Mouse (Mus musculus): ENCODE measurements around the gene Lcor. TPM values are rescaled to one million over a fixed set of nuclear protein-coding genes. Genes with fewer than 3 reads are reported as not detected.
A peak's percentile ranks its signal among the peaks of the same experiment; 100 is the strongest.

The Lcor gene
- polyA plus RNA-seq, 1 experiment from 2014 or later: 27.9 TPM

- Histone ChIP-seq H3K36me3 (no peaks in the 10 kb centered on the region), H3K4me2 (no peak overlapping the region), H3K4me3 (no peak overlapping the region), H3K9ac (no peak overlapping the region), H3K4me1 (replicated peaks) (no peaks in the 10 kb centered on the region), H3K27ac (no peak overlapping the region), H3K9me3 (no peaks in the 10 kb centered on the region), H3K27me3 (no peaks in the 10 kb centered on the region)
- 75% methylated on average over 7 of the region's 7 CpGs for WGBS
- no peak for ATAC-seq (ENCODE audit: low FRiP score)
Observed at GRCm38 (mm10) chr19:41449415-41450075, 32.9 kb upstream of the Lcor start.

DNA sequence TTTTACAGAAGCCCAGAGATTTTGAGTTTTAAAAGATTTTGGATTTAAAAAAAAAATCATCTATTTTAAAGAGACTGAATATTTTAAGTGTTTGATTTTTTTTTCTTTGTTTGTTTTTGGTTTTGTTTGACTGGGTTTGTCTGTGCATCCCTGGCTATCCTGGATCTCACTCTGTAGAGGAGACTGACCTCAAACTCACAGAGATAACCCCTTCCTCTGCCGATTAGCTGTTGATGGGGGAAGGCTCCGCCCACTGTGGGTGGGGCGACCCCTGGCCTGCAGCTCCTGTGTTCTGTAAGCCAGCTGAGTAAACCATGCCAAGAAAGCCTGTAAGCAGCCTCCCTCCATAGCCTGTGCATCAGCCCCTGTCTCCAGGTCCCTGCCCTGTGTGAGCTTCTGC is 30.3 kb upstream of the Lcor start:
- no peak overlapping the region for H3K27ac ChIP-seq
- WGBS: 30% methylated on average over 3 of the region's 3 CpGs
- H3K4me2 ChIP-seq: no peak overlapping the region
- H3K4me1 ChIP-seq (replicated peaks): no peaks in the 10 kb centered on the region
- no peaks in the 10 kb centered on the region for H3K27me3 ChIP-seq
- no peak for ATAC-seq (ENCODE audit: low FRiP score)
- no peaks in the 10 kb centered on the region for H3K9me3 ChIP-seq
- no peaks in the 10 kb centered on the region for H3K36me3 ChIP-seq
- H3K4me3 ChIP-seq: no peak overlapping the region
- no peak overlapping the region for H3K9ac ChIP-seq

DNA sequence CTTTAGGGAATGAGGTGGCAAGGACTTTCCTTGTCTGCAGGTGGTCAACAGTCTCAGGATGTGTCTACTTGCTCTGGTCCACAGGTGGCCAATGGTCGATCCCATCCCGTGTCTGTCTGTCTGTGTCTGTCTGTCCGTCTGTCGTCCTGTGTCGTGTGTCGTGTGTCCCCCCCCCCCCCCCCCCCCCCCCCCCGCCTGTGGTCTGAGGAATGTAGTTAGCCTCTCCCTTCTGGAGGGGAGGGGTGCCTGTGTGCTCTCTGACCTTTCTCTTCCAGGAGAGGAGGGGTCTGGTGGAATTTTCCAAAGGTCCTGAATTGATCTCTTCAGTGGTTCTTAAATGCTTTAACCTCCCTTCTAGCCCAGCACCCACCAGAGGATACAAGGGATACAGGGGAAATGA is 27.8 kb upstream of the Lcor start:
- no peak overlapping the region for H3K4me3 ChIP-seq
- H3K36me3 ChIP-seq: no peaks in the 10 kb centered on the region
- H3K4me1 ChIP-seq (replicated peaks): no peaks in the 10 kb centered on the region
- H3K9ac ChIP-seq: no peak overlapping the region
- WGBS: 78% methylated on average over 5 of the region's 7 CpGs
- H3K9me3 ChIP-seq: no peaks in the 10 kb centered on the region
- ATAC-seq (ENCODE audit: low FRiP score): no peak
- no peaks in the 10 kb centered on the region for H3K27me3 ChIP-seq
- no peak overlapping the region for H3K27ac ChIP-seq
- H3K4me2 ChIP-seq: no peak overlapping the region

DNA sequence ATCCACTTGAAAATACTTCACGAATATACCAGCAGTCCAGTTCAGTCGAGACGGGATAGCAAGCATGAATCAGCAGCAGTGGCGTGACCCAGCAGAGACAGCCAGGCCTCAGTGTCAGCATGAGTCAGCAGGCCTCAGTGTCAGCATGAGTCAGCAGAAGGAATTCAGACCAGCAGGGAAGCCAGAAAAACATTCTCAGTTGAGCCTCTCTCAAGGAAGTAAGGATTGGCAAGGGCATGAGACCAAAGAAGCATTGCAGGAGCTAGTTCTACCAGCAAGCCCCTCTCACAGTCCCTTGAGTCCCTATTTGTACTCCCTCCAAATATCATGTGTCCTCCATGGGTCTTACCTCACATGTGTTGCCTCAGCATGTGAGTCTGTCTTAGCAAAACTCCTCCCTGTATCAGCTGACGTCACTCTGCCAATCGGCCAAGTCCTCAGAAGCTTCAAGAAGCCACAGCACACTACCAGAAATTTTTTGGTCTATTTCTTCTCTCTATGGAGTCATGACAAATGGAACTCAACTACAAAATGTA is 27.3 kb upstream of the Lcor start:
- WGBS: 74% methylated on average over 6 of the region's 6 CpGs
- Histone ChIP-seq H3K27ac (no peak overlapping the region), H3K4me2 (no peak overlapping the region), H3K9me3 (no peaks in the 10 kb centered on the region), H3K4me1 (replicated peaks) (no peaks in the 10 kb centered on the region), H3K36me3 (no peaks in the 10 kb centered on the region), H3K27me3 (no peaks in the 10 kb centered on the region), H3K9ac (no peak overlapping the region), H3K4me3 (no peak overlapping the region)
- no peak for ATAC-seq (ENCODE audit: low FRiP score)

DNA sequence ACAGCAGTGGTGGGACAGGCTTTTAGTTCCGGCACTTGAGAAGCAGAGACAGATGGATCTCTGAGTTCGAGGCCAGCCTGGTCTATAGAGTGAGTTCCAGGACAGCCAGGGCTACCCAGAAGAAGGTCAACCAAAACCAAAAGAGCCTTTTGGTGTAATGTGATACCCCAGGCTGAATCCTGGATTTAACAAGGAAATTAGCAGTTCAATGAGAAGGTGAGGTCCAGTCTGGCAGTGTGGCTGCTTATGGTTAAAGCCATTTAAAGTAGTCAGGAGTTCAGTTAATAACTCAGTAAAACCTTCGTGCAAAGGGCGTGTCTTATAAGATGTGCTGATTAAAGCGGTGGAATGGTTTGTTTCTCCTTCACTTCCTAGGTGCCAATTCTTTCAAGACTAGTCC is 25.3 kb upstream of the Lcor start:
- no peak overlapping the region for H3K27ac ChIP-seq
- 86% methylated on average over 5 of the region's 5 CpGs for WGBS
- no peak overlapping the region for H3K9ac ChIP-seq
- H3K4me2 ChIP-seq: no peak overlapping the region
- no peaks in the 10 kb centered on the region for H3K36me3 ChIP-seq
- no peak for ATAC-seq (ENCODE audit: low FRiP score)
- no peaks in the 10 kb centered on the region for H3K4me1 ChIP-seq (replicated peaks)
- no peaks in the 10 kb centered on the region for H3K9me3 ChIP-seq
- no peak overlapping the region for H3K4me3 ChIP-seq
- no peaks in the 10 kb centered on the region for H3K27me3 ChIP-seq

DNA sequence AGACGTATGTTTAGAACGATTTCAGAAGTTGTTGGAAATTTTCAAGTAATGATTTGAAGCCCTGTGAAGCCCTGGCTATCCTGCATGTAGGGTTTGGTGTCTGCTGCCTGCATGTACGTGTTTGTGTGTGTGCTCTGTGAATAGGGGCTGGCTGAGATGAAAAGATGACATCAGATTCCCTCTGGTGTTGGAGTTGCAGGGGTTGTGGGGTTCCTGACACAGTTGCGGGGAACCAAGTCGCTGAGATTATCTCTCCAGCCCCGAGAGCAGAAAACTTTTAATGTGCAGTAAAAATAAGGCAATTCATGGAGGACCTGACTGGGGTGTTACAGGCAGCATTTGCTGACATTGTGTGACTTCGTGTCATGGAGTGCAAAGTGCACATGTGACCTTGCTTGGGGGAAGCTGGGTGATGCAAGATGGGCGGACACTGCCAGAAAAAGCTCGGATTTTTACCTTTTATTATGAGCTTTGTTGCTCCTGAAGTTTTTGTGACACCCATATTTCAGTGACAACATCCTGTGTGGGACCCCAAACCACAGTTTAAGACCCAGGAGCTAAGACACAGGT is 20.2 kb upstream of the Lcor start:
- Histone ChIP-seq H3K4me1 (replicated peaks) (no peaks in the 10 kb centered on the region), H3K9me3 (no peaks in the 10 kb centered on the region), H3K27ac (no peak overlapping the region), H3K36me3 (no peaks in the 10 kb centered on the region), H3K4me2 (no peak overlapping the region), H3K4me3 (no peak overlapping the region), H3K27me3 (no peaks in the 10 kb centered on the region), H3K9ac (no peak overlapping the region)
- 86% methylated on average over 9 of the region's 9 CpGs for WGBS
- ATAC-seq (ENCODE audit: low FRiP score): no peak

DNA sequence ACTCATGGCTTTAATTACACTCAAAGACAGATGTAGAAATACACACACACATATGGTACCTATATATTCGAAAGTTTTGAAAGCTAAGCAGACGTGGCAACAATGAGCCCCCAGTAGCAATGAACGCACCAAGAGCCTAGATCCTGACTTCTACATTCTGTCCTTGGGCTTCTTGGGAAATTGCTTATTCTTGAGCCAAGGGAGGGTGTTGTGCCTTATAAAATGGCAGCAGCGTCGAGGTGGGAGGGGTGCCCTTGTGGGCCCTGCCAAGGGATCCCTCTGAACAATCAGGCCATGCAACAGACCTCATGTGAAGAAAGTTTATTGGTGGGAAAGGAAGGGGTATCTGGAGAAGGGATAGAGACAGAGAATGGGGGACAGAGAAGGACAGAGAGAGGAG is 18.6 kb upstream of the Lcor start:
- H3K4me1 ChIP-seq (replicated peaks): no peaks in the 10 kb centered on the region
- H3K9ac ChIP-seq: no peak overlapping the region
- H3K4me3 ChIP-seq: no peak overlapping the region
- 96% methylated on average over 5 of the region's 5 CpGs for WGBS
- ATAC-seq (ENCODE audit: low FRiP score): no peak
- no peak overlapping the region for H3K4me2 ChIP-seq
- no peaks in the 10 kb centered on the region for H3K36me3 ChIP-seq
- no peak overlapping the region for H3K27ac ChIP-seq
- H3K27me3 ChIP-seq: no peaks in the 10 kb centered on the region
- H3K9me3 ChIP-seq: no peaks in the 10 kb centered on the region

- no peak overlapping the region for H3K9ac ChIP-seq
- no peaks in the 10 kb centered on the region for H3K4me1 ChIP-seq (replicated peaks)
- 92% methylated on average over 3 of the region's 3 CpGs for WGBS
- H3K36me3 ChIP-seq: no peaks in the 10 kb centered on the region
- no peak for ATAC-seq (ENCODE audit: low FRiP score)
- H3K4me2 ChIP-seq: no peak overlapping the region
- H3K4me3 ChIP-seq: no peak overlapping the region
- no peaks in the 10 kb centered on the region for H3K27me3 ChIP-seq
- no peaks in the 10 kb centered on the region for H3K9me3 ChIP-seq
- no peak overlapping the region for H3K27ac ChIP-seq
Observed at GRCm38 (mm10) chr19:41466475-41466874, 16.0 kb upstream of the Lcor start.

- WGBS: 92% methylated on average over 7 of the region's 7 CpGs
- Histone ChIP-seq H3K4me1 (replicated peaks) (no peaks in the 10 kb centered on the region), H3K4me3 (no peak overlapping the region), H3K36me3 (no peaks in the 10 kb centered on the region), H3K27ac (no peak overlapping the region), H3K27me3 (0 out of 2 replicates have a peak, but pooled peaks cover 3% of the 10 kb centered on the region), H3K9ac (no peak overlapping the region), H3K9me3 (no peaks in the 10 kb centered on the region), H3K4me2 (no peak overlapping the region)
- ATAC-seq (ENCODE audit: low FRiP score): no peak
Observed at GRCm38 (mm10) chr19:41473566-41474135, 8.8 kb upstream of the Lcor start.

- Histone ChIP-seq H3K27ac (no peak overlapping the region), H3K9me3 (no peaks in the 10 kb centered on the region), H3K27me3 (0 out of 2 replicates have a peak, but pooled peaks cover 3% of the 10 kb centered on the region), H3K9ac (no peak overlapping the region), H3K4me2 (no peak overlapping the region), H3K4me1 (replicated peaks) (no peaks in the 10 kb centered on the region), H3K4me3 (no peak overlapping the region), H3K36me3 (no peaks in the 10 kb centered on the region)
- ATAC-seq (ENCODE audit: low FRiP score): no peak
- 76% methylated on average over 2 of the region's 2 CpGs for WGBS
Observed at GRCm38 (mm10) chr19:41474943-41475342, 7.5 kb upstream of the Lcor start.

DNA sequence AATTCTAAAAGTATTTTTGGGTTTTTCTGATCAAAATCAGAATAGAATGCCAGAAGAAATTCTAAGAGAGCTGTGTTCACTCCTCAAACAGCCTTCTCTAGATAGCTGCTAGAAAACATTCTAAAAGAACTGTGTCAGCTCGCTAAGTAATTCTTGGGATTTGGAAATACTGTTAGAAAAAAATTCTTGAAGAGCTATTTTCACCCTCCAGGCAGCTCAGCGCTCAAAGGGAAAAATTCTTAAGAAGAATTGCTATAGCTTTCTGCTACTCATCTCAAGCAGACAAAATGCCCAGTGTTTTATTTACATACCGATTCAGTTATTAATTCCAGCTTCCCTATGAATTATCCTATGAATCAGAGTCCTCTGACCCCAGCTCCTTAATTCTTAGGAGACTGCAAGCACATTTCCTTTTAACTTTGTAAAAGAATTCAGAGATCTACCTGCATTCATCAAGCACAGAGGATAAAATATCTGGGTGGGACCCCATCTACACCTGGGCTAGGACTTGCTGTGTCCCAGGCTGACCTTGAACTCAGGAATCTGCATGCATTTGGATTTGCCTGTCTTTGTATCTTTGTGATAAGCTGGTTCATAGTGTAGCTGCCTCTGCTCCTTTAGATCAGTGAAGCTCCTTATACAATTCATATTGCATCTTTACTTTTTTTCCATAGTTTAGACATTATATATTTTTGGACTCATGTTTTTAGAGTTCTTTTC is 5.7 kb upstream of the Lcor start:
- Histone ChIP-seq H3K27ac (no peak overlapping the region), H3K9ac (no peak overlapping the region), H3K27me3 (0 out of 2 replicates have a peak, but pooled peaks cover 3% of the 10 kb centered on the region), H3K36me3 (no peaks in the 10 kb centered on the region), H3K4me1 (replicated peaks) (peaks cover 5% of the 10 kb centered on the region), H3K9me3 (no peaks in the 10 kb centered on the region), H3K4me3 (no peak overlapping the region), H3K4me2 (no peak overlapping the region)
- no peak for ATAC-seq (ENCODE audit: low FRiP score)
- WGBS: 89% methylated on average over 3 of the region's 3 CpGs

- Histone ChIP-seq H3K4me3 (peak overlapping the region; percentile 95; the same call in 1 of the 2 replicates), H3K9ac (no peak overlapping the region), H3K4me1 (replicated peaks) (peaks cover 22% of the 10 kb centered on the region), H3K4me2 (peak overlapping the region; percentile 71), H3K27ac (no peak overlapping the region), H3K27me3 (0 out of 2 replicates have a peak, but pooled peaks cover 3% of the 10 kb centered on the region), H3K9me3 (no peaks in the 10 kb centered on the region), H3K36me3 (no peaks in the 10 kb centered on the region)
- ATAC-seq (ENCODE audit: low FRiP score): no peak
- 16% methylated on average over 15 of the region's 15 CpGs for WGBS
Observed at GRCm38 (mm10) chr19:41481030-41481886, 1.2 kb upstream of the Lcor start.
